Mouse (Mus musculus) stomach, postnatal 0 days (tissue): ENCODE measurements at regions not wholly inside any gene's neighbourhood (a gene's known extent, or its start where the extent isn't known, plus 50 kb on each side); places are given as distances from the start of the nearest gene placed in this dataset.

Source experiments
- ATAC-seq: fragments of 200-750 bp; cut with Nextera tagmentation; 2 replicates; pipeline ENCODE4 v1.8.0; 2017; ENCODE audit not compliant: low FRiP score, low TSS enrichment
- DNase-seq: peaks from one replicate; pipeline ENCODE4 v3.0.0-alpha.2; 2016; ENCODE audit warnings: low spot score
- H3K27ac ChIP-seq: fragments of 300-500 bp; sonication (generic); replicated peaks from 2 replicates; pipeline ENCODE4 v1.5.1; 2014; ENCODE audit warnings: mild to moderate bottlenecking, control low read depth
- H3K27me3 ChIP-seq: fragments of 300-500 bp; sonication (generic); 2 replicates; pipeline ENCODE4 v1.6.1; 2014; ENCODE audit warnings: low read length; ENCODE audit not compliant: control insufficient read depth, insufficient read depth
- H3K36me3 ChIP-seq: fragments of 300-500 bp; sonication (generic); 2 replicates; pipeline ENCODE4 v1.6.1; 2014; ENCODE audit warnings: low read length, mixed read lengths; ENCODE audit not compliant: control insufficient read depth, insufficient read depth
- H3K4me1 ChIP-seq: fragments of 300-500 bp; sonication (generic); replicated peaks from 2 replicates; pipeline ENCODE4 v1.6.1; 2014; ENCODE audit warnings: antibody characterized with exemption; ENCODE audit not compliant: control insufficient read depth, insufficient read depth
- H3K4me2 ChIP-seq: fragments of 300-500 bp; sonication (generic); replicated peaks from 2 replicates; pipeline ENCODE4 v1.6.1; 2014; ENCODE audit warnings: low read depth, mild to moderate bottlenecking, control low read depth, moderate library complexity
- H3K4me3 ChIP-seq: fragments of 300-500 bp; sonication (generic); 2 replicates; pipeline ENCODE4 v1.5.1; 2014; ENCODE audit warnings: low read depth, low read length, control low read depth
- H3K9ac ChIP-seq: fragments of 300-500 bp; sonication (generic); 2 replicates; pipeline ENCODE4 v1.6.1; 2014; ENCODE audit warnings: mild to moderate bottlenecking, low read length, control low read depth, mixed read lengths
- H3K9me3 ChIP-seq: fragments of 300-500 bp; sonication (generic); 2 replicates; pipeline ENCODE4 v1.6.1; 2016; ENCODE audit warnings: low read length; ENCODE audit not compliant: control insufficient read depth
- CTCF ChIP-seq: IDR thresholded peaks from 2 replicates; pipeline ENCODE4 v1.5.1; 2016; ENCODE audit warnings: antibody characterized with exemption, low read depth, mild to moderate bottlenecking, moderate library complexity
- EP300 ChIP-seq: optimal IDR thresholded peaks from 2 replicates; pipeline ENCODE3; 2016; ENCODE audit warnings: antibody characterized with exemption
- WGBS: fragments of 180-500 bp; shearing (Covaris S2); extraction: QIAGEN DNeasy Blood & Tissue Kit; methylation state at CpG from one replicate; pipeline ENCODE4 v1.1.7; 2014; 5-methylcytosine and 5-hydroxymethylcytosine counted together

- ATAC-seq (no peak), DNase-seq (no peak)
- WGBS: 83% methylated on average over 9 of the region's 9 CpGs
- Histone ChIP-seq H3K27me3 (no peaks in the 10 kb centered on the region), H3K9ac (no peak overlapping the region), H3K9me3 (no peaks in the 10 kb centered on the region), H3K4me2 (no peak overlapping the region), H3K4me3 (no peak overlapping the region), H3K27ac (no peak overlapping the region), H3K4me1 (no peaks in the 10 kb centered on the region), H3K36me3 (no peaks in the 10 kb centered on the region)
- TF ChIP-seq EP300: no peak
- no peak for TF ChIP-seq CTCF
Observed at GRCm38 (mm10) chr7:70122818-70123217, 243.7 kb downstream of the Nr2f2 start.

GRCm38 (mm10) chr7:70119517-70119916 is 247.0 kb downstream of the Nr2f2 start:
- Histone ChIP-seq H3K4me3 (no peak overlapping the region), H3K36me3 (no peaks in the 10 kb centered on the region), H3K9me3 (no peaks in the 10 kb centered on the region), H3K9ac (no peak overlapping the region), H3K27ac (no peak overlapping the region), H3K4me2 (no peak overlapping the region), H3K4me1 (no peaks in the 10 kb centered on the region), H3K27me3 (no peaks in the 10 kb centered on the region)
- DNase-seq: no peak
- ATAC-seq: no peak
- no peak for TF ChIP-seq CTCF
- TF ChIP-seq EP300: no peak
- 88% methylated on average over 8 of the region's 8 CpGs for WGBS

- WGBS: 65% methylated on average over 7 of the region's 7 CpGs
- no peak overlapping the region for H3K4me3 ChIP-seq
- DNase-seq: no peak
Observed at GRCm38 (mm10) chr7:70118971-70119370, 247.6 kb downstream of the Nr2f2 start.

GRCm38 (mm10) chr7:70117930-70118922 is 248.3 kb downstream of the Nr2f2 start:
- no peak overlapping the region; the same call in 1 of the 2 replicates for H3K9ac ChIP-seq
- ATAC-seq (no peak), DNase-seq (no peak)
- H3K9me3 ChIP-seq: no peaks in the 10 kb centered on the region
- H3K4me1 ChIP-seq: no peaks in the 10 kb centered on the region
- H3K4me2 ChIP-seq: peak overlapping the region; percentile 50
- WGBS: 18% methylated on average over 21 of the region's 21 CpGs
- H3K27me3 ChIP-seq: no peaks in the 10 kb centered on the region
- peak overlapping the region; percentile 36 for H3K4me3 ChIP-seq
- no peak for TF ChIP-seq EP300
- peak; percentile 35 for TF ChIP-seq CTCF
- H3K36me3 ChIP-seq: no peaks in the 10 kb centered on the region
- no peak overlapping the region for H3K27ac ChIP-seq

More at GRCm38 (mm10) chr7:70118971-70119370, 247.6 kb downstream of the Nr2f2 start:
- no peaks in the 10 kb centered on the region for H3K27me3 ChIP-seq
- TF ChIP-seq EP300: no peak
- no peak for TF ChIP-seq CTCF
- peak overlapping the region; percentile 50 for H3K4me2 ChIP-seq
- no peak for ATAC-seq
- no peak overlapping the region for H3K27ac ChIP-seq
- H3K9ac ChIP-seq: no peak overlapping the region
- H3K4me1 ChIP-seq: no peaks in the 10 kb centered on the region
- no peaks in the 10 kb centered on the region for H3K36me3 ChIP-seq
- H3K9me3 ChIP-seq: no peaks in the 10 kb centered on the region

- Histone ChIP-seq H3K36me3 (no peaks in the 10 kb centered on the region), H3K4me2 (no peak overlapping the region), H3K9ac (no peak overlapping the region), H3K9me3 (no peaks in the 10 kb centered on the region), H3K4me1 (no peaks in the 10 kb centered on the region), H3K27ac (no peak overlapping the region), H3K4me3 (no peak overlapping the region), H3K27me3 (no peaks in the 10 kb centered on the region)
- no peak for DNase-seq
- no peak for ATAC-seq
- 63% methylated on average over 8 of the region's 8 CpGs for WGBS
- TF ChIP-seq CTCF (no peak), EP300 (no peak)
Observed at GRCm38 (mm10) chr7:70109013-70109412, 257.5 kb downstream of the Nr2f2 start.

- TF ChIP-seq EP300 (no peak), CTCF (no peak)
- DNase-seq: no peak
- no peaks in the 10 kb centered on the region for H3K4me1 ChIP-seq
- H3K4me2 ChIP-seq: no peak overlapping the region
- H3K27ac ChIP-seq: no peak overlapping the region
- no peaks in the 10 kb centered on the region for H3K9me3 ChIP-seq
- no peak overlapping the region for H3K9ac ChIP-seq
- no peaks in the 10 kb centered on the region for H3K36me3 ChIP-seq
- H3K4me3 ChIP-seq: no peak overlapping the region
- ATAC-seq: no peak
- WGBS: 33% methylated on average over 2 of the region's 2 CpGs
- H3K27me3 ChIP-seq: no peaks in the 10 kb centered on the region
Observed at GRCm38 (mm10) chr7:70105024-70105423, 261.5 kb downstream of the Nr2f2 start.
